Mouse (Mus musculus) CH12.LX (cell line): Measurements from ENCODE around the gene Zbtb8os. TPM values are rescaled to one million over a fixed set of nuclear protein-coding genes. Genes with fewer than 3 reads are reported as not detected.
A peak's percentile ranks its signal among the peaks of the same experiment; 100 is the strongest.

Source experiments
- DNase-seq: peaks from one replicate; pipeline ENCODE4 v3.0.0-alpha.2; 2013; ENCODE audit errors: extremely low read depth
- H3K27ac ChIP-seq: 2 replicates; pipeline ENCODE4 v1.5.1; 2012; ENCODE audit warnings: low read depth, mild to moderate bottlenecking, control low read depth, moderate library complexity; ENCODE audit not compliant: insufficient read depth
- H3K27me3 ChIP-seq: replicated peaks from 2 replicates; pipeline ENCODE3; 2012; ENCODE audit warnings: inconsistent platforms
- H3K36me3 ChIP-seq, 2 experiments: replicated peaks in 1 of 2; 2 replicates each; pipeline versions ENCODE3 to v1.6.1; 2012; ENCODE audit warnings: inconsistent platforms in 1 of 2, low read length in 1 of 2, mild to moderate bottlenecking in 1 of 2, mixed read lengths in 1 of 2, moderate library complexity in 1 of 2; ENCODE audit not compliant: control insufficient read depth in 1 of 2, insufficient read depth in 1 of 2
- H3K4me1 ChIP-seq, 2 experiments: 2 replicates each; pipeline ENCODE4 v1.6.1; 2012; ENCODE audit warnings: inconsistent platforms in 1 of 2, moderate library complexity in 1 of 2; ENCODE audit not compliant: insufficient read depth in 2 of 2, control insufficient read depth in 1 of 2
- H3K4me2 ChIP-seq: 2 replicates; pipeline ENCODE4 v1.6.1; 2012; ENCODE audit warnings: low read depth, mild to moderate bottlenecking, control low read depth; ENCODE audit not compliant: poor library complexity, insufficient read depth, severe bottlenecking
- H3K4me3 ChIP-seq, 3 experiments: fragments of 150-350 bp in 1 of 3; sonication (generic) in 1 of 3; replicated peaks in 1 of 3; 2 replicates each; pipeline versions ENCODE3 to v1.5.1; 2011 to 2012; ENCODE audit warnings: low read depth in 2 of 3, low read length in 2 of 3, mild to moderate bottlenecking in 2 of 3, moderate library complexity in 2 of 3, control low read depth in 1 of 3, improper control_type of control experiment in 1 of 3, inconsistent platforms in 1 of 3, mixed read lengths in 1 of 3; ENCODE audit not compliant: poor library complexity in 1 of 3
- H3K79me2 ChIP-seq: replicated peaks from 2 replicates; pipeline ENCODE4 v1.6.1; 2012; ENCODE audit warnings: mild to moderate bottlenecking, moderate library complexity; ENCODE audit not compliant: control insufficient read depth, poor library complexity, insufficient read depth, severe bottlenecking; ENCODE audit errors: extremely low read depth
- H3K9ac ChIP-seq: 2 replicates; pipeline ENCODE4 v1.6.1; 2012; ENCODE audit warnings: low read depth, mild to moderate bottlenecking, control low read depth, moderate library complexity; ENCODE audit not compliant: insufficient read depth
- H3K9me3 ChIP-seq: replicated peaks from 2 replicates; pipeline ENCODE3; 2012; ENCODE audit warnings: low read length, inconsistent platforms, mixed read lengths
- BHLHE40 ChIP-seq: IDR thresholded peaks from 2 replicates; pipeline ENCODE4 v1.6.1; 2011; ENCODE audit warnings: mild to moderate bottlenecking, low read depth, low read length, improper control_type of control experiment
- CHD1 ChIP-seq: IDR thresholded peaks from 2 replicates; pipeline ENCODE4 v1.6.1; 2012; ENCODE audit warnings: low read depth, low read length, improper control_type of control experiment, inconsistent platforms
- ELF1 ChIP-seq: IDR thresholded peaks from 2 replicates; pipeline ENCODE4 v1.6.1; 2014; ENCODE audit warnings: low read depth, mild to moderate bottlenecking, inconsistent platforms, low read length, improper control_type of control experiment
- EP300 ChIP-seq: IDR thresholded peaks from 2 replicates; pipeline ENCODE4 v1.6.1; 2011; ENCODE audit warnings: low read length, improper control_type of control experiment
- ETS1 ChIP-seq: conservative IDR thresholded peaks from 2 replicates; pipeline ENCODE4 v1.6.1; 2012; ENCODE audit warnings: low read depth, mild to moderate bottlenecking, inconsistent platforms, low read length, improper control_type of control experiment, moderate library complexity
- GABPA ChIP-seq: IDR thresholded peaks from 2 replicates; pipeline ENCODE4 v1.6.1; 2012; ENCODE audit warnings: low read depth, low read length, improper control_type of control experiment, inconsistent platforms; ENCODE audit not compliant: insufficient replicate concordance
- IRF4 ChIP-seq: IDR thresholded peaks from 2 replicates; pipeline ENCODE4 v1.6.1; 2014; ENCODE audit warnings: low read depth, mild to moderate bottlenecking, inconsistent platforms, low read length, improper control_type of control experiment
- JUN ChIP-seq: IDR thresholded peaks from 2 replicates; pipeline ENCODE4 v1.6.1; 2011; ENCODE audit warnings: low read depth, mild to moderate bottlenecking, low read length, improper control_type of control experiment, moderate library complexity; ENCODE audit not compliant: insufficient read depth
- MXI1 ChIP-seq: IDR thresholded peaks from 2 replicates; pipeline ENCODE4 v1.6.1; 2011; ENCODE audit warnings: mild to moderate bottlenecking, low read depth, low read length, improper control_type of control experiment
- MYC ChIP-seq: IDR thresholded peaks from 2 replicates; pipeline ENCODE4 v1.6.1; 2011; ENCODE audit warnings: low read depth, mild to moderate bottlenecking, improper control_type of control experiment, low read length
- NELFE ChIP-seq: IDR thresholded peaks from 2 replicates; pipeline ENCODE4 v1.6.1; 2011; ENCODE audit warnings: low read depth, low read length, improper control_type of control experiment
- POLR2A ChIP-seq: IDR thresholded peaks from 2 replicates; pipeline ENCODE4 v1.6.1; 2011; ENCODE audit warnings: low read depth, mild to moderate bottlenecking, improper control_type of control experiment, low read length
- RAD21 ChIP-seq: IDR thresholded peaks from 2 replicates; pipeline ENCODE4 v1.6.1; 2011; ENCODE audit warnings: low read depth, mild to moderate bottlenecking, low read length, improper control_type of control experiment, moderate library complexity
- RCOR1 ChIP-seq: conservative IDR thresholded peaks from 2 replicates; pipeline ENCODE4 v1.6.1; 2012; ENCODE audit warnings: low read depth, mild to moderate bottlenecking, inconsistent platforms, low read length, improper control_type of control experiment
- SIN3A ChIP-seq: IDR thresholded peaks from 2 replicates; pipeline ENCODE4 v1.6.1; 2012; ENCODE audit warnings: low read length, improper control_type of control experiment, inconsistent platforms
- TBP ChIP-seq: conservative IDR thresholded peaks from 2 replicates; pipeline ENCODE4 v1.6.1; 2011; ENCODE audit warnings: low read depth, low read length, improper control_type of control experiment
- ZNF384 ChIP-seq: IDR thresholded peaks from 2 replicates; pipeline ENCODE4 v1.6.1; 2012; ENCODE audit warnings: low read depth, low read length, improper control_type of control experiment, inconsistent platforms
- dilution Hi-C: fragments of 300-500 bp; cut with MboI; formaldehyde crosslinking; loops from 2 replicates; pipeline ENCODE4 v1.14.3; 2020; ENCODE audit warnings: low sequenced_read_pairs; ENCODE audit not compliant: extremely low pct_unique_long_range_greater_than_20kb, extremely low pct_ligation_motif_present
- in situ Hi-C: fragments of 300-500 bp; cut with MboI; formaldehyde crosslinking; loops from 3 replicates; pipeline ENCODE4 v1.14.3; 2019; ENCODE audit warnings: low sequenced_read_pairs, low pct_ligation_motif_present, low pct_unique_long_range_greater_than_20kb, mixed read lengths
- polyA plus RNA-seq: library from polyadenylated mRNA; unstranded; fragments of >175 nt; gene quantifications from 2 replicates; pipeline ENCODE4 v1.2.1, GENCODE M21; 2012; ENCODE audit warnings: low read depth; ENCODE audit not compliant: insufficient read length
- total RNA-seq, 2 experiments: library from RNA; depleted of rRNA; stranded (reverse); fragments of 300-350 nt in 1 of 2; fragments of >200 nt in 1 of 2; gene quantifications; 2 replicates each; pipeline ENCODE4 v1.2.3; 2012 to 2014

The Zbtb8os gene
- total and polyA plus RNA-seq, 3 experiments, result 104 to 135 (median 134) TPM

- Histone ChIP-seq H3K4me1 (peaks cover 0 to 21% of the 10 kb centered on the region in 2 experiments; a peak in 2 of 4 replicates), H3K79me2 (no peaks in the 10 kb centered on the region), H3K27me3 (no peaks in the 10 kb centered on the region), H3K4me2 (peak overlapping the region; percentile 80), H3K27ac (no peak overlapping the region), H3K4me3 (peak overlapping the region; percentile 41 to 52 (median 44)), H3K9me3 (no peaks in the 10 kb centered on the region), H3K36me3 (no peaks in the 10 kb centered on the region)
- DNase-seq, result peak; percentile 70
- in situ Hi-C loops (loop anchor here (25.0 kb wide), 1 partner anchor 247 kb away; the partner anchor contains the start of genes Ccdc28b, Dcdc2b, Eif3i and Iqcc), dilution Hi-C loops (no loop called here)
- TF ChIP-seq GABPA, result no peak
- no peak for TF ChIP-seq BHLHE40
- TF ChIP-seq MYC, result no peak
- 0 out of 2 replicates have a peak, but pooled peaks have one; percentile 20 for TF ChIP-seq POLR2A
- no peak for TF ChIP-seq NELFE
- TF ChIP-seq RCOR1, result no peak
- peak; percentile 51; the same call in 1 of the 2 replicates for TF ChIP-seq ETS1
- TF ChIP-seq ZNF384, result 0 out of 2 replicates have a peak, but pooled peaks have one; percentile 6
- peak; percentile 64 for TF ChIP-seq EP300
- peak; percentile 41 for TF ChIP-seq SIN3A
- no peak for TF ChIP-seq CHD1
- TF ChIP-seq IRF4, result peak; percentile 72
- TF ChIP-seq RAD21, result no peak
- no peak for TF ChIP-seq TBP
- TF ChIP-seq, all 38 proteins: peak for 6
- H3K9ac ChIP-seq, result peak overlapping the region; percentile 62
These were observed 29.7 kb downstream of the Zbtb8os start for GRCm38 (mm10) chr4:129365224-129365623.

DNA sequence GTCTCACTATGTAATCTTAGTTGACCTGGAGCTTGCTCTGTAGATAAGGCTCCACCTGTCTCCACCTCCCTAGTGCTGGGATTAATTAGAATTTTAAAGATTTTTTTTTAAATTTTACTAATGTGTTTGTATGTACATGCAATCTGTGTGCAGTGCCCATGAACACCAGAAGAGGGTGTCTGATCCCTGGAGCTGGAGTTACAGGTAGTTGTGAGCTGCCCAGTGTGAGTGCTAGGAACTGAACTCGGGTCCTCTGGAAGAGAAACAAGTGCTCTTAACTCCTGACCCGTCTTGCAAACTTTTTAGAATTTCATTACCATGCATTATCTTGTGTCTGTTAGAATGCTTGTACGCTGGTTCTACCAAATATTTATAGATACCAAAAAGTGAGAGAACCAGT, 35.9 kb downstream of the Zbtb8os start:
- in situ Hi-C loops, result loop anchor here (25.0 kb wide), 1 partner anchor 241 kb away; the partner anchor contains the start of genes Ccdc28b, Dcdc2b, Eif3i and Iqcc
- DNase-seq, result no peak
- Histone ChIP-seq H3K4me2 (no peak overlapping the region), H3K36me3 (no peaks in the 10 kb centered on the region), H3K27ac (no peak overlapping the region), H3K4me1 (peaks cover 0 to 4% of the 10 kb centered on the region in 2 experiments; a peak in 1 of 4 replicates), H3K4me3 (no peak overlapping the region), H3K79me2 (no peaks in the 10 kb centered on the region), H3K27me3 (peaks cover 5% of the 10 kb centered on the region), H3K9me3 (peaks cover 19% of the 10 kb centered on the region), H3K9ac (no peak overlapping the region)
- TF ChIP-seq TBP (no peak), POLR2A (no peak), MXI1 (no peak), ELF1 (no peak), JUN (no peak)
- dilution Hi-C loops, result no loop called here
